Mouse (Mus musculus): ENCODE data around the gene 6330409D20Rik. TPM values are rescaled to one million over a fixed set of nuclear protein-coding genes. Genes with fewer than 3 reads are reported as not detected.

Gene 6330409D20Rik
- polyA plus RNA-seq, 1 experiment from 2014 or later, result 0.24 TPM

GRCm38 (mm10) chr2:32771886-32772285 lies 31.1 kb upstream of the 6330409D20Rik start:
- ATAC-seq (ENCODE audit: borderline replicate concordance, extremely low read depth, low FRiP score, low TSS enrichment), result no peak
- Histone ChIP-seq H3K9ac (no peak overlapping the region), H3K36me3 (no peaks in the 10 kb centered on the region), H3K4me2 (no peak overlapping the region), H3K27ac (no peak overlapping the region), H3K4me3 (no peak overlapping the region), H3K4me1 (peaks cover 15% of the 10 kb centered on the region), H3K9me3 (no peaks in the 10 kb centered on the region), H3K27me3 (no peaks in the 10 kb centered on the region)
- 26% methylated on average over 12 of the region's 12 CpGs for WGBS

- Histone ChIP-seq H3K4me3 (no peak overlapping the region), H3K36me3 (no peaks in the 10 kb centered on the region), H3K9me3 (no peaks in the 10 kb centered on the region), H3K9ac (no peak overlapping the region), H3K4me2 (no peak overlapping the region), H3K27ac (no peak overlapping the region), H3K27me3 (no peaks in the 10 kb centered on the region), H3K4me1 (peaks cover 4% of the 10 kb centered on the region; the same call in 1 of the 2 replicates)
- WGBS, result 73% methylated on average over 5 of the region's 5 CpGs
- no peak for ATAC-seq (ENCODE audit: borderline replicate concordance, extremely low read depth, low FRiP score, low TSS enrichment)
These were observed 28.7 kb upstream of the 6330409D20Rik start for GRCm38 (mm10) chr2:32769327-32770085.

GRCm38 (mm10) chr2:32768661-32769285 lies 28.0 kb upstream of the 6330409D20Rik start:
- Histone ChIP-seq H3K27ac (no peak overlapping the region), H3K9me3 (no peaks in the 10 kb centered on the region), H3K36me3 (no peaks in the 10 kb centered on the region), H3K4me1 (peaks cover 4% of the 10 kb centered on the region; the same call in 1 of the 2 replicates), H3K27me3 (no peaks in the 10 kb centered on the region), H3K4me3 (no peak overlapping the region), H3K9ac (no peak overlapping the region), H3K4me2 (no peak overlapping the region)
- ATAC-seq (ENCODE audit: borderline replicate concordance, extremely low read depth, low FRiP score, low TSS enrichment), result peak; percentile 9; the same call in 1 of the 2 replicates
- whole genome bisulfite sequencing, result 46% methylated on average over 19 of the region's 19 CpGs

- WGBS, result 66% methylated on average over 12 of the region's 12 CpGs
- no peaks in the 10 kb centered on the region for H3K9me3 ChIP-seq
- no peak for ATAC-seq (ENCODE audit: borderline replicate concordance, extremely low read depth, low FRiP score, low TSS enrichment)
- no peak overlapping the region for H3K4me2 ChIP-seq
- no peaks in the 10 kb centered on the region for H3K36me3 ChIP-seq
- H3K4me1 ChIP-seq, result peaks cover 4% of the 10 kb centered on the region; the same call in 1 of the 2 replicates
- no peaks in the 10 kb centered on the region for H3K27me3 ChIP-seq
- no peak overlapping the region for H3K27ac ChIP-seq
- H3K4me3 ChIP-seq, result no peak overlapping the region
- H3K9ac ChIP-seq, result no peak overlapping the region
These were observed 26.4 kb upstream of the 6330409D20Rik start for GRCm38 (mm10) chr2:32767241-32767640.

GRCm38 (mm10) chr2:32763353-32763752 lies 22.5 kb upstream of the 6330409D20Rik start:
- ATAC-seq (ENCODE audit: borderline replicate concordance, extremely low read depth, low FRiP score, low TSS enrichment), result no peak
- Histone ChIP-seq H3K4me3 (no peak overlapping the region), H3K4me2 (no peak overlapping the region), H3K36me3 (peaks cover 8% of the 10 kb centered on the region), H3K9ac (no peak overlapping the region), H3K9me3 (no peaks in the 10 kb centered on the region), H3K27ac (no peak overlapping the region), H3K27me3 (no peaks in the 10 kb centered on the region), H3K4me1 (peaks cover 4% of the 10 kb centered on the region; the same call in 1 of the 2 replicates)
- whole genome bisulfite sequencing, result 66% methylated on average over 3 of the region's 3 CpGs

- no peaks in the 10 kb centered on the region for H3K27me3 ChIP-seq
- 72% methylated on average over 4 of the region's 4 CpGs for WGBS
- no peaks in the 10 kb centered on the region for H3K9me3 ChIP-seq
- no peak overlapping the region for H3K27ac ChIP-seq
- no peak for ATAC-seq (ENCODE audit: borderline replicate concordance, extremely low read depth, low FRiP score, low TSS enrichment)
- H3K36me3 ChIP-seq, result peaks cover 8% of the 10 kb centered on the region
- peaks cover 10% of the 10 kb centered on the region for H3K4me1 ChIP-seq
- H3K4me3 ChIP-seq, result no peak overlapping the region
- no peak overlapping the region for H3K9ac ChIP-seq
- no peak overlapping the region for H3K4me2 ChIP-seq
These were observed 21.0 kb upstream of the 6330409D20Rik start for GRCm38 (mm10) chr2:32761859-32762258.

GRCm38 (mm10) chr2:32761361-32761760 lies 20.5 kb upstream of the 6330409D20Rik start:
- H3K4me3 ChIP-seq, result no peak overlapping the region
- peaks cover 8% of the 10 kb centered on the region for H3K36me3 ChIP-seq
- 88% methylated on average over 14 of the region's 14 CpGs for WGBS
- H3K27ac ChIP-seq, result no peak overlapping the region
- H3K4me1 ChIP-seq, result peaks cover 10% of the 10 kb centered on the region
- no peaks in the 10 kb centered on the region for H3K9me3 ChIP-seq
- H3K4me2 ChIP-seq, result no peak overlapping the region
- no peak for ATAC-seq (ENCODE audit: borderline replicate concordance, extremely low read depth, low FRiP score, low TSS enrichment)
- H3K9ac ChIP-seq, result no peak overlapping the region
- no peaks in the 10 kb centered on the region for H3K27me3 ChIP-seq

- WGBS, result 88% methylated on average over 2 of the region's 2 CpGs
- peaks cover 15% of the 10 kb centered on the region for H3K36me3 ChIP-seq
- no peak overlapping the region for H3K27ac ChIP-seq
- no peak overlapping the region for H3K4me3 ChIP-seq
- H3K9me3 ChIP-seq, result no peaks in the 10 kb centered on the region
- ATAC-seq (ENCODE audit: borderline replicate concordance, extremely low read depth, low FRiP score, low TSS enrichment), result no peak
- no peaks in the 10 kb centered on the region for H3K27me3 ChIP-seq
- no peak overlapping the region for H3K9ac ChIP-seq
- no peak overlapping the region for H3K4me2 ChIP-seq
- H3K4me1 ChIP-seq, result peaks cover 10% of the 10 kb centered on the region
These were observed 18.2 kb upstream of the 6330409D20Rik start for GRCm38 (mm10) chr2:32759001-32759400.

GRCm38 (mm10) chr2:32758503-32758902 lies 17.7 kb upstream of the 6330409D20Rik start:
- Histone ChIP-seq H3K9me3 (no peaks in the 10 kb centered on the region), H3K4me3 (no peak overlapping the region), H3K4me2 (no peak overlapping the region; the same call in 1 of the 2 replicates), H3K4me1 (peaks cover 10% of the 10 kb centered on the region), H3K27me3 (no peaks in the 10 kb centered on the region), H3K9ac (no peak overlapping the region), H3K27ac (no peak overlapping the region), H3K36me3 (peaks cover 16% of the 10 kb centered on the region)
- ATAC-seq (ENCODE audit: borderline replicate concordance, extremely low read depth, low FRiP score, low TSS enrichment), result no peak
- 63% methylated on average over 8 of the region's 8 CpGs for WGBS

- Histone ChIP-seq H3K4me2 (peak within 1 kb of the TSS; percentile 71), H3K36me3 (peaks cover 27% of the 10 kb centered on the region), H3K9me3 (no peaks in the 10 kb centered on the region), H3K4me1 (peaks cover 10% of the 10 kb centered on the region), H3K9ac (peak within 1 kb of the TSS; percentile 84), H3K4me3 (peak within 1 kb of the TSS; percentile 73), H3K27ac (peak within 1 kb of the TSS; percentile 84), H3K27me3 (no peaks in the 10 kb centered on the region)
- WGBS, result under 1% methylated on average over 66 of the region's 66 CpGs
- ATAC-seq (ENCODE audit: borderline replicate concordance, extremely low read depth, low FRiP score, low TSS enrichment), result peak; percentile 94
These were observed 16.4 kb upstream of the 6330409D20Rik start, which contains the start of gene Tor2a for GRCm38 (mm10) chr2:32757056-32757845. TSS of gene Tor2a (plus strand) at chr2:32757234.

GRCm38 (mm10) chr2:32756674-32757055 lies 15.8 kb upstream of the 6330409D20Rik start:
- 30% methylated on average over 6 of the region's 6 CpGs for WGBS
- Histone ChIP-seq H3K36me3 (peaks cover 25% of the 10 kb centered on the region), H3K4me1 (peaks cover 10% of the 10 kb centered on the region), H3K27ac (no peak overlapping the region), H3K4me3 (no peak overlapping the region), H3K9me3 (no peaks in the 10 kb centered on the region), H3K4me2 (peak overlapping the region; percentile 24), H3K27me3 (no peaks in the 10 kb centered on the region), H3K9ac (no peak overlapping the region)
- ATAC-seq (ENCODE audit: borderline replicate concordance, extremely low read depth, low FRiP score, low TSS enrichment), result no peak

All from lung, embryonic 15.5 days (tissue).